Mouse (Mus musculus) heart, postnatal 0 days (tissue): ENCODE measurements at regions not wholly inside any gene's neighbourhood (a gene's known extent, or its start where the extent isn't known, plus 50 kb on each side); places are given as distances from the start of the nearest gene placed in this dataset.
"Not testable (repeated sequence)": the region's sequence is repeated elsewhere in the genome, so short reads cannot be mapped to it uniquely, and the experiment has no call there.

Experiments used
- CTCF ChIP-seq: IDR thresholded peaks from 2 replicates; pipeline ENCODE4 v1.5.1; 2016; ENCODE audit warnings: antibody characterized with exemption, control low read depth, low read depth
- EP300 ChIP-seq: IDR thresholded peaks from 2 replicates; pipeline ENCODE4 v1.6.1; 2016; ENCODE audit warnings: antibody characterized with exemption, low read depth

DNA sequence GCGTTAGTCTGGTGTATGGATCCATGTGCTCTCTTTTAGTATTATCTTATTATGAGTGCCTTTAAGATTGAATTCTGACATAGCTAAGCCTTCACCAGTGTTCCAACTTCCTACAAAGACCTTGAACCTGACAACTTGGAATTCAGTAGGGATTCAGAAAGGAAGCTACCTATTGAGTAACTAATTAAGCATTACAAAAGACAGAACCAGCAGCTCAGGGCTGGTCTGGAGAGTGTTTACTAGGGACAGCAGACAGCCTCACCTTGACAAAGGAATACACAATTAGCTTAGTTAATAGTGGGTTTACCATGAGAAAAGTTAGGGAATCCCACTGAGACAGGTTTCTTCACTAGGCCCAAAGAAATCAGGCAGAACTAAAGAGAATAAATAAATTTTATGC is 202.6 kb upstream of the Cntn5 start:
- not testable (repeated sequence) for TF ChIP-seq CTCF, EP300
